Mouse (Mus musculus): Measurements from ENCODE around the gene Kbtbd6.

DNA sequence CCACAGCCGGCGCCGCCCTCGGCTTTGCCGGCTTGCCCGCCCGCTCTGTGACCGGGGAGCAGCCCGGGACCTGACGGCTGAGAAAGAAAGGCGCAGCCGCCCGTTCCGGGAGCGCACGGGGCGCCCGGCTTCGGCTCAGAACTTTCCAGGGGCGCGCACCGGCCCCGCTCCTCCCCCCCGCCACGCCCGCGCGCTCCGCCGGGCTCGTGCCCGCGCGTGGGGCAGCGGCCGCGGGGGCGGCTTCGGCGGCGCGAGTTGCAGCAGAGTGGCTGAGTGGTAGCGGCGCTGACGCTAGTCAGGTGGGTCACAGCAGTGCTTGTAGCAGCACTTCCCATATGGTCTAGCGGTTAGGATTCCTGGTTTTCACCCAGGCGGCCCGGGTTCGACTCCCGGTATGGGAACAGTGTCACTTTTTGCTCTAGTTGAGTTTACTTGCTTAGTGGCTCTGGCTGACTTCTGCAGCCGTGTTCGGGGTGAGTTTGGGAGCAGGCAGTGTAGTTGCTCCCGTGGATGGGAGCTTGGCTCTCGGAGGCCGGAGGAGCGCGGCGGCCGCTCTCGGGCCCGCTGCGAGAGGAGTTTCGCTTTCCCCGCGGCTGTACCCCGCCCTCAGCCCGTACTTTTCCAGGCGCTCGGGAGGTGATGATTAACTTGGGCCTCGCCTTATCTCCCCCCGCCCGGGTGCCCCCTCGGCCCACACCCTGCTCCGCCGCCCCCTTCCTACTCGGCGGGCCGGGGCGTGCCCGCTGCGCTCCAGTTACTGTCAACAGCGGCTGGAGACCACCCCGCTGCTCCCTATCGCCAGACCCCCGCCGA, 29.9 kb downstream of the Kbtbd6 start, which contains the start of gene Wbp4:
- TF ChIP-seq CTCF (IDR thresholded peaks at IDR 0.05; ENCODE audit: low read depth, low read length) (no peak), POLR2A (IDR thresholded peaks at IDR 0.05; ENCODE audit: extremely low read depth, insufficient read depth, low read length) (0 out of 2 replicates have a peak, but pooled peaks have one; percentile 35)
